ENCODE assay signal across 8 mouse cellular contexts in the genomic region with DNA sequence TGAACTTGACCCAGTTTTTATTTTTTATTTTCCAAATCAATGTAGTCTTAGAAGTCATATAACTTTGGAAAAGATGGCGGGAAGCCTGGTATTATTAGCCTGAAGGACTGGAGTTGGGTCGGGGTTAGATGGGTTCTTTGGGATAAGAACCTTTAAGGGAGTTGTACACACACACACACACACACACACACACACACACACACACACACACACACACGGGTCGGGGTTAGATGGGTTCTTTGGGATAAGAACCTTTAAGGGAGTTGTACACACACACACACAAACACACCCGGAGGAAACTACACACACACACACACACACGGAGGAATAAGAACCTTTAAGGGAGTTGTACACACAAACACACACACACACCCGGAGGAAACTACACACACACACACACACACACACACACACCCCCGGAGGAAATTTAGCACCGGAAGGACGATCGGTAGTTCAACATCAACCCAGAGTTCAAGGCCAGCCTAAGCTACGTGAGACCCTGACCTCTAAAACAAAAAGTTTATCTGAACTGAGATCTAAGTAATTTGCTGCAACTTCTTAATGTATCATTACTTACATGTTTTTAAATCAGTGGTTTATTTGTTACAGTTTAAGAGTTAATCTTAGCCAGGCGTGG. TPM values are rescaled to one million over a fixed set of nuclear protein-coding genes. Genes with fewer than 3 reads are reported as not detected.
DNase-seq lines count a peak whose midpoint lies in the region; ATAC-seq and TF ChIP-seq lines count a peak whose summit lies in the region.

No protein-coding gene starts in this region.

- peak overlapping the region; percentile 60 for H3K9ac ChIP-seq in lung, embryonic 16.5 days (ENCODE audit: low read length)

- H3K4me1 ChIP-seq in lung, embryonic 16.5 days (replicated peaks; ENCODE audit: control insufficient read depth, insufficient read depth, low read length), result peaks cover 2% of the 10 kb centered on the region; the same call in 1 of the 2 replicates
- H3K4me1 ChIP-seq in embryonic fibroblast, embryonic 13.5 days (ENCODE audit: control insufficient read depth, insufficient read depth, low read length), result no peaks in the 10 kb centered on the region
- peaks cover 19% of the 10 kb centered on the region for H3K4me1 ChIP-seq in limb, embryonic 10.5 days
- peaks cover 7% of the 10 kb centered on the region for H3K4me1 ChIP-seq in olfactory bulb, adult 2 months (ENCODE audit: control insufficient read depth, insufficient read depth, low read length)

- H3K27ac ChIP-seq in lung, embryonic 16.5 days (ENCODE audit: low read length), result no peak overlapping the region
- H3K27ac ChIP-seq in embryonic fibroblast, embryonic 13.5 days (ENCODE audit: insufficient read depth, low read length), result no peak overlapping the region
- H3K27ac ChIP-seq in limb, embryonic 10.5 days, result peak overlapping the region; percentile 80
- no peak overlapping the region for H3K27ac ChIP-seq in olfactory bulb, adult 2 months (ENCODE audit: insufficient read depth, low read depth, low read length)

- TF ChIP-seq POLR2A in embryonic fibroblast, embryonic 13.5 days (IDR thresholded peaks at IDR 0.05; ENCODE audit: low read depth, low read length), result 0 out of 2 replicates have a peak, but pooled peaks have one; percentile 31
- no peak for TF ChIP-seq POLR2A in olfactory bulb, adult 2 months (IDR thresholded peaks at IDR 0.05; ENCODE audit: insufficient read depth, low read depth, low read length)

- peak overlapping the region; percentile 79 for H3K4me2 ChIP-seq in lung, embryonic 16.5 days (ENCODE audit: low read depth, low read length)

- H3K9me3 ChIP-seq in lung, embryonic 16.5 days (ENCODE audit: control insufficient read depth, low read length), result no peaks in the 10 kb centered on the region
- no peaks in the 10 kb centered on the region for H3K9me3 ChIP-seq in limb, embryonic 10.5 days (replicated peaks)

- no peak for DNase-seq in lung, postnatal 4 days
- DNase-seq in limb, embryonic 10.5 days (ENCODE audit: low spot score), result no peak
- DNase-seq in ovary, postnatal 10 days (ENCODE audit: low spot score), result no peak
- DNase-seq in Muller cell, postnatal 12 days (ENCODE audit: inconsistent ontology term), result no peak
- no peak for DNase-seq in kidney, postnatal 10 days

- WGBS in lung, embryonic 16.5 days, result 45% methylated on average over 13 of the region's 13 CpGs
- WGBS in limb, embryonic 10.5 days, result 54% methylated on average over 13 of the region's 13 CpGs
- WGBS in olfactory bulb, adult 2 months, result 52% methylated on average over 13 of the region's 13 CpGs

- H3K27me3 ChIP-seq in lung, embryonic 16.5 days (ENCODE audit: control insufficient read depth, insufficient read depth, low read depth, low read length), result no peaks in the 10 kb centered on the region
- H3K27me3 ChIP-seq in limb, embryonic 10.5 days (ENCODE audit: low read depth, poor library complexity, severe bottlenecking), result no peaks in the 10 kb centered on the region

- H3K4me3 ChIP-seq in lung, embryonic 16.5 days (ENCODE audit: low read length), result peak overlapping the region; percentile 82
- H3K4me3 ChIP-seq in embryonic fibroblast, embryonic 13.5 days (ENCODE audit: insufficient read depth, low read length), result peak overlapping the region; percentile 11
- H3K4me3 ChIP-seq in limb, embryonic 10.5 days, result peak overlapping the region; percentile 71
- 0 out of 2 replicates have a peak overlapping the region, but pooled peaks have one; percentile 6 for H3K4me3 ChIP-seq in olfactory bulb, adult 2 months (ENCODE audit: insufficient read depth, low read depth, low read length)

- peak; percentile 11 for ATAC-seq in lung, embryonic 16.5 days (ENCODE audit: low read depth)

- no peak for TF ChIP-seq CTCF in embryonic fibroblast, embryonic 13.5 days (IDR thresholded peaks at IDR 0.05; ENCODE audit: borderline replicate concordance, insufficient read depth, low read length)
- no peak for TF ChIP-seq CTCF in olfactory bulb, adult 2 months (IDR thresholded peaks at IDR 0.05; ENCODE audit: insufficient read depth, low read depth, low read length)

- 0 out of 2 replicates have a peak, but pooled peaks cover 1% of the 10 kb centered on the region for H3K36me3 ChIP-seq in lung, embryonic 16.5 days (ENCODE audit: control insufficient read depth, insufficient read depth, low read length)
- H3K36me3 ChIP-seq in limb, embryonic 10.5 days, result peaks cover 9% of the 10 kb centered on the region

RNA-seq across cellular contexts. Expression of gene Slc25a19, which starts 0.5 kb away (rescaled TPM):
- 25.0 and 25.4 TPM in 2 replicates for polyA plus RNA-seq in lung, embryonic 16.5 days (2015; fragmentation: Nextera tagmentation; extraction: Ambion mirVana)
- polyA plus RNA-seq in embryonic fibroblast, embryonic 13.5 days (2011; ENCODE audit: insufficient read length, low read depth, missing spikeins), result 13.6 and 14.0 TPM in 2 replicates
- polyA plus RNA-seq in limb, embryonic 10.5 days (2016; fragmentation: Nextera tagmentation; extraction: Ambion mirVana), result 27.2 and 27.8 TPM in 2 replicates
- not detected in 2 replicates for polyA plus RNA-seq in olfactory bulb, adult 2 months (2012; ENCODE audit: insufficient read depth, insufficient read length, low replicate concordance, missing spikeins)

RNA-seq across cellular contexts. Expression of gene Mif4gd, which starts 15.8 kb away (rescaled TPM):
- polyA plus RNA-seq in lung, embryonic 16.5 days (2015; fragmentation: Nextera tagmentation; extraction: Ambion mirVana), result 36.8 and 40.6 TPM in 2 replicates
- 22.3 and 26.6 TPM in 2 replicates for polyA plus RNA-seq in embryonic fibroblast, embryonic 13.5 days (2011; ENCODE audit: insufficient read length, low read depth, missing spikeins)
- 16.2 and 18.2 TPM in 2 replicates for polyA plus RNA-seq in limb, embryonic 10.5 days (2016; fragmentation: Nextera tagmentation; extraction: Ambion mirVana)
- not detected in 2 replicates for polyA plus RNA-seq in olfactory bulb, adult 2 months (2012; ENCODE audit: insufficient read depth, insufficient read length, low replicate concordance, missing spikeins)

RNA-seq across cellular contexts. Expression of gene Gga3, which starts 24.7 kb away (rescaled TPM):
- polyA plus RNA-seq in lung, embryonic 16.5 days (2015; fragmentation: Nextera tagmentation; extraction: Ambion mirVana), result 21.1 and 25.4 TPM in 2 replicates
- polyA plus RNA-seq in embryonic fibroblast, embryonic 13.5 days (2011; ENCODE audit: insufficient read length, low read depth, missing spikeins), result 17.0 and 30.3 TPM in 2 replicates
- polyA plus RNA-seq in limb, embryonic 10.5 days (2016; fragmentation: Nextera tagmentation; extraction: Ambion mirVana), result 30.8 and 34.9 TPM in 2 replicates
- 79.7 TPM in 1 of 2 replicates, not detected in the other for polyA plus RNA-seq in olfactory bulb, adult 2 months (2012; ENCODE audit: insufficient read depth, insufficient read length, low replicate concordance, missing spikeins)

RNA-seq across cellular contexts. Expression of gene Mrps7, which starts 24.9 kb away (rescaled TPM):
- 79.3 and 87.6 TPM in 2 replicates for polyA plus RNA-seq in lung, embryonic 16.5 days (2015; fragmentation: Nextera tagmentation; extraction: Ambion mirVana)
- 31.0 and 36.5 TPM in 2 replicates for polyA plus RNA-seq in embryonic fibroblast, embryonic 13.5 days (2011; ENCODE audit: insufficient read length, low read depth, missing spikeins)
- 108 and 120 TPM in 2 replicates for polyA plus RNA-seq in limb, embryonic 10.5 days (2016; fragmentation: Nextera tagmentation; extraction: Ambion mirVana)
- not detected in 2 replicates for polyA plus RNA-seq in olfactory bulb, adult 2 months (2012; ENCODE audit: insufficient read depth, insufficient read length, low replicate concordance, missing spikeins)

Comparison
In these comparisons a context has a peak if more than half of its experiments do, and no peak if none do; other contexts are left out.
1. H3K4me3 ChIP-seq: peak in every context shown above with its lines; median percentile 82 in lung, embryonic 16.5 days; 71 in limb, embryonic 10.5 days; 11 in embryonic fibroblast, embryonic 13.5 days; 6 in olfactory bulb, adult 2 months.